Mouse (Mus musculus) right cerebral cortex, postnatal 10 days (tissue): ENCODE measurements around the gene Lrrfip2.

Experiments
- DNase-seq, 2 experiments: peaks; one replicate each; pipeline ENCODE4 v3.0.0; 2021; ENCODE audit warnings: low spot score in 2 of 2

Lrrfip2 gene

DNA sequence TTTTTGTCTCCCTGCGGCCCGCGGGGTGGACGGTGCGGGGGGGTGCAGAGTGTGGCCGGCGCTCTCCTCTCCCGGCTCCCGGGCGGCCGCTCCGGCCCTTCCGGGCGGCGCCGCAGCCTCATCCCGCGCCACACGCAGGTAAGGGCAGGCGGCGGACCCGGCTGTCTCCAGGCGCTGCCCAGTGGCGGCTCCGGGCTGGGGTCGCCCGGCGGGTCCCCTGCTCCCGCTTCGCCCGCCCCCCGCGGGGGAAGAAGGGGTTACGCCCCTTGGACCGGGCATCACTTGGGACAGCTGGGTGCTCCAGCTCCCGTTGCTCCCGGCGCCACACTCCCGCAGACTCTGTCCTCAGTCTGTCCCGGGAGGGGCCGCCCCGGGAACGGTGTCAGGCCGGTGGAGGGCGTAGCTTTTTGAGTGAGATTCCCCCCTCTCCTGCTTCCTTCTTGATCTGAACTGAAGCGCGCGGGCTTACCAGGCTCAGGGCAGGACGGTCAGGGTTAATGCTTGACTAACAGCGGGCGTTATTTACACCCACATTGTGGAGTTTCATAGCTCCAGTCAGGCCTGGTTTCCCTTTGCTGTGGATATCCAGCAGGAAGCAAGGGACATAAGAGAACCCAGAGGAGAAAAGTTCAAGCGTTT lies 979 bp downstream of the Lrrfip2 start:
- peak; percentile 43 to 45 for DNase-seq

DNA sequence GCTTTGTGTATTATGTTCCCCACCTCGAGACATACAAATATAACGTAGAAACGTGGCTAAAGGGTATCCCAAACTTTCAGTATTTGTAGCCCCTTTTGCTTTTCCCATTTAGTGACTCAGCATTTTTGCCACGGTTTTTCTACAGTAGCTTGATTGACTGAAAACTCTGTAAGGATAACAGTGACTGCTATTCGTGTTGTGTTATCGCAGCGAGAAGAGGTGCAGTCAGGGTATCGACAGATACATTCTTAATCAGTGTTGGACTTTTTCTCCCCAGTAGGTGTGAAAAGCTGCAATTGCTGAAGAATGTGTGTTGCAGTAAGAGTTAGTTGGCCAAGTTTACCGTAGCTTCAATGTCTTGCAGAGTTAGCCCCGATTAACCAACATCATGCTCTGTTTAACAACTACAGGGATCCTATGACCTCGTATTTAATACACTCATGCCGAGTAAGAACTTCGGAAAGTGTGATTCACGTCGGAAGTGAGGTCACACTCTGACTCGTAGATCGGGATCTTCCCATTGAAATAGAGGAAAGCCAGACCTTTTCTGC lies 1.6 kb downstream of the Lrrfip2 start:
- no peak for DNase-seq

DNA sequence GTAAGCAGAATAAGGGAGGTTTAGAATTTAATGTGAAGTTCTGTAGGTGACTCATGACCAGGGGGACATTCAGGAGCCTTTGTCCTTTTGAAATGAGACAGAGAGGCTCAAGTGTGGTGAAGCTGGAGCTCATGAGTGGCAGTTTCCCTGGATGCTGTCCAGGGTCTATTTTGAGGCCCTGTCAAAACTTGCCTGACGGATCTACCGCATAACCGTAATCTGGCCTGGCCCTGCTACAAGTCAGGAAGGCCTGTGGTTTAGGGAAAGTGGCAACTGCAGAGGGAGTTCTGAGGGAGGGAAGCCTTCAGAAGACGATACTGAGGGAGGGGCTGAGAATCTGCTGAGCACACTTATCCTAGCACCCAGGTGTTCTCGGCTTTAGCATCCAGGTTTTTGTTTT lies 5.1 kb downstream of the Lrrfip2 start:
- DNase-seq, result no peak

DNA sequence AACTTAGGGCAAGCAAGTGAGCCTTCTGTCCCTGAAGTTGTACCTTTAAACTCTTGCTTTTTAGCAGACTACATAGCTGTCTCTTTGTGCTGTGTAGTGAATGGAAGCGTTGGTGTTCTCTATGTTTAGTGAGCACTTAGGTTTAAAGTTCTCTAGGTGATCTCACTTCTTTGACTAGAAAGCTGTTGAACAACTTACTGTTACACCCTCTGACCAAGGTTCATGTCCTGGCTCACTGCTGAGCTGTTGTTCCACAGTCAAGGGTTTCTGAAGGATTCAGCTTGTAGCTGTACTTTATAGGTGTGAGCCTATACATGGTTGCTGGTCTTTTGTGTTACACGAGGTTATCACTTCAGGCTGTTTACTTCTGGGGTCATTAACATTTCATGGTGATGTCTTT lies 5.9 kb downstream of the Lrrfip2 start:
- no peak for DNase-seq

DNA sequence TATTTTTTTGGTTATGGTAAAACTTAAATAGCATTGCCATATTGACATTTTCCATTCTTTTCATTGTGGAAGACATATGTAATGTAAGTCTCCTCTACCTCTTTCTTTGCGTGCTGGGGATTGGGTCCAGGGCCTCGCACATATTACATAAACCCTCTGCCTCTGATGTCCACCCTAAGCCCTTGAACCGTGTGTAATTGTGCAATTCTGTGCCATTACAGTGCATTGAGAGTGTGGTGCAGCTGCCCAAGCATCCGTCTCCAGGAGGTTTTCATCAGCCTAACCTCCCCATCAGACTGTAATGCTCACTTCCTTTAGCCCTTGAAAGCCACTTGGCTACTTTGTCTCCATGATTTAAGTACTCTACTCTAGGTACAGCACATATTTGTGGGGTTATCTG lies 7.0 kb downstream of the Lrrfip2 start:
- DNase-seq, result no peak

DNA sequence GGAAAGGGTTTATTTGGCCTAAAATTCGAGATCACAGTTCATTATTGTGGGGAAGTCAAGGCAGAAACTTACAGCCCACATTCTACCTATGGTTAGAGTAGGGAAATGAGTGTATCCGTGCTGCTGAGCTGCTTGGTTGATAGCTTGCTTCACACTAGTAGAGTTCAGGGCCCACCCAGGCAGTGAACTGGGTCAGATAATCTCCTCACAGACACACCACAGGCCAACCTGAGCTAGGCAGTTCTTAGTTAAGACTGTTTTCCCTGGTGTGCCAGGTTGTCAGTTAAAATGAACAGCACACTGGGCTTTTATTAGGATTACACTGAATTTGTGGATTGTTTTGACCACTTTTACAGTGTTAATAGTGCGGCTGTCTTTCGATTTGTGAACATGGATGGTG lies 9.3 kb downstream of the Lrrfip2 start:
- DNase-seq, result no peak

DNA sequence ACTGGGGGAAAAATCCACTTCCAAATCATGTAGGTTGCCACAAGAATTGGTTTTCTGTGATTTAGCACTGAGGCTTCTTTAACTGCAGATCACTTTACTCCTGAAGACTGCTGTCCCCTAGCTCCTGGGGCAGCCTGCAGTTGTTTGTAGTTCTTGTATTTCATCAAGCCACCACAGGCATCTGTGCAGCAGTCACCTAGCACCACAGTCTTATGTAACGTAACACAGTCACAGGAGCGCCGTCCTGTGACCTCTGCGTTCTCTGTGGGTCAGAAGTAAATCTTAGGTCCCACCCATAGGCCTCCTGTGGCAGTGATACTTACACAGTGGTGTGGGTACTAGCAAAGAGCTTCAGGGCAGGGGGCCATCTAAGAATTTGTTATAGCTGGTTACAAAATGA lies 10.4 kb downstream of the Lrrfip2 start:
- DNase-seq, result no peak

DNA sequence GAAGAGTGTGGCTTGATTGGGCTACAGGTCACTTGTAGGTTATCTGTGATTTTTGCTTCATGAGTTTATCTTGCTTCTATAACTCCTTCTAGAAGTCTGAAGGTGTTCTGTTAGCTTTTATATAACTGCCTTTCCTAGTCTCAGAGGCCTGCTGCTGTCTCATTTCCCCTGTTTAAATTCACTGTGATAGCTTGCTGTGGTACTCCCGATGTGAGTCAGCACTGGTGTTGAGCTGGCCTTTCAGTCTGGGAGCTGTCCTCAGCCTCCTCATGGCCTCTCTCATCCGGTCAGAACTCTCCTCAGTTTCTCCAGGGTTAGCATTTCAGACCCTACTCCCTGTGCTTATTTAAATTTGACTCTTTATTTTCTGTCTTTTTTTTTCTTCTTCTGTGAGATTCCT lies 12.7 kb downstream of the Lrrfip2 start:
- DNase-seq, result no peak

DNA sequence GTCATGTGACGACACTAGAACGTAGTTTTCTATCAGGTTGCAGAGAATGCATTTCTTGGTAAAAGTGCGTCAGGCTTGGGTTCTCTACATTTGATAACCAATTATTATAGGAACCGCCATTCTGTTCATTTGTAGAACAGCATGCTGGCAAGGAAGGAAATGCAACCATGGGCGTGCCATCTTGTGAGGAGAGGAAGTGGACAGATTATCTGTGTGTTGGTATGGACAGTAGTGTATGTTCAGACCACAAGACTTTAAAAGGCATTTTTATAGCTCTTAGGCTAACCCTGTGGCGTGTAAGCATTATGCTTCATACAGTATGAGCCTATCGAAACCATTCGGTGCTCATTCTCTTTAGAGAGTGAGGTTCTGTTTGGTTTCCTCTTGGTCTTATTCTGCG lies 20.8 kb downstream of the Lrrfip2 start:
- DNase-seq, result no peak

DNA sequence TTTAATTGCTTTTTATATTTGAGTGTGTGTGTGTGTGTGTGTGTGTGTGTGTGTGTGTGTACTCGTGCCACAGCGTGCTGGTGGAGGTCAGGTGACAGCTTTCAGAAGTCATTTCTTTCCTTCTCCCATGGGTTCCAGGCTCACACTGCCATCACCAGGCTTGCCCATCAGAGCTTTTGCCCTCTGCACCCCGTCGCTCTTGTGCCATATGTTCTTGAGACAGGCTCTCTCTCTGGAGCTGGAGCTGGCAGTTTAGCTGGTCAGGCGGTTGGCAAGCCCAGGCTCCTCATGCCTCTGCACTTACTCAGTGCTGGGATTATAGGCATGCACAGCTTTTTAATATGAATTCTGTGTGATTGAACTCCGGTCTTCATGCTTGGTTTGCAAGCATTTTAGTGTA lies 25.3 kb downstream of the Lrrfip2 start:
- no peak for DNase-seq

DNA sequence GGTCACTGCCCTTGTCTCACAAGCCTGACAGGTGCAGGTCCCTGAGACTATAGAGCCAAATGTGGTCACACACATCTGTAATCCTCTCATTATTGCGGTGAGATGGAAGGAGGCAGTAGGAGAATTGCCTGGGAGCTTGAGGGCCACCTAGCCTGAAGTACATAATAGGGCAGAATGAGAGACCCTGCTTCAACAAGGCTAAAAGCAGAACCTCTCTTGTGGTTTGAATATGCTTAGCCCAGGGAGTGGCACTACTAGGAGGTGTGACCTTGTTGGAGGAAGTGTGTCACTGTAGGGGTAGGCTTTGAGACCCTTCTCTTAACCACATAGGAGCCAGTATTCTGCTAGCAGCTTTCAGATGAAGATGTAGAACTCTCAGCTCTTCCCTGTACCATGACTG lies 26.0 kb downstream of the Lrrfip2 start:
- no peak for DNase-seq

DNA sequence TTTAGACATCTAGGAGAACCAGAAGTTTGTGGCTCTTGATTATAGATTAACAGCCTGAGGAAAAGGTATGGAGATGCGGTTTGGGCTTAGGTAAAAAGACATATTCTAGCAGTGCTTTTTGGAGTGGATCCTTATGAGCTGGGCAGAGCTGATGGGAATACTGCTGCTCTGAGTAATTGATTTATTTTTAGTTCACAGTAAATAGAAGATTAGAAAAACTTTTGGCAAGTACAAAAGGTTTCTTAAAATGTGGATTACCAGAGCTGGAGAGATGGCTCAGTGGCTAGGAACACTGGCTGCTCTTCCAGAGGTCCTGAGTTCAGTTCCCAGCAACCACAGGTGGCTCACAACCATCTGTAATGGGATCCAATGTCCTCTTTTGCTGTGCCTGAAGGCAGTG lies 27.3 kb downstream of the Lrrfip2 start:
- DNase-seq, result no peak

DNA sequence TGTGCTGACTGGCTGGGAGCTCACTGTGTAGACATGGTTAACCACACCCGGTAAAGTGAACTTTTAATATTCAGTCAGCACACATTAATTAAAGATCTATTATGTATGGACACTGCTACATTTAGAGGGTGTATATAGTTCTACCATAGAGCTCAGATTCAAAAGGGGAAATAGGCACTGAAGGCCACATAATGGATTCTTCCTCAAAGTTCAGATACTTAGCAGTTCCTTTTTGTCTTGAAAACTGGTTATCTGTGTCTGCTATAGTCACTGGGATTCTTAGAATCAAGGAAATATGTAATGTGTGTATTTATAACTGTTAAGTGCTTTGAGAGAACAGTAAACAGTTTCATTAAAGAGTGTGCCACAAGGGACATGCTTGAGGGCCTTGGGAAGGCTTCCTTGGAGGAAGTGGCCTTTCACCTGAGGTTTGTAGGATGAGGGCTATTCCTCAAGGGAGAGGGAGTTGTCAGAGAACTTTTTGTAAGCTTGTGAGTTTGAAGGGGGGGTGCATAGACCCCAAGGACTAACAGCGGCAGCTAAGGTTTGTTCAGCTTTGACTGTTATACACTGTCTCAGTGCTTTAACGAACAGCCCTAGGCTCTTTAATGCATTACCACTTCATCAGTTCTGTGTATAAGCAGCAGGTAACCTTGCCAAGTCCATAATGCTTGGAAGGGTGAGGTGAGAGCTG lies 28.3 kb downstream of the Lrrfip2 start:
- no peak for DNase-seq

DNA sequence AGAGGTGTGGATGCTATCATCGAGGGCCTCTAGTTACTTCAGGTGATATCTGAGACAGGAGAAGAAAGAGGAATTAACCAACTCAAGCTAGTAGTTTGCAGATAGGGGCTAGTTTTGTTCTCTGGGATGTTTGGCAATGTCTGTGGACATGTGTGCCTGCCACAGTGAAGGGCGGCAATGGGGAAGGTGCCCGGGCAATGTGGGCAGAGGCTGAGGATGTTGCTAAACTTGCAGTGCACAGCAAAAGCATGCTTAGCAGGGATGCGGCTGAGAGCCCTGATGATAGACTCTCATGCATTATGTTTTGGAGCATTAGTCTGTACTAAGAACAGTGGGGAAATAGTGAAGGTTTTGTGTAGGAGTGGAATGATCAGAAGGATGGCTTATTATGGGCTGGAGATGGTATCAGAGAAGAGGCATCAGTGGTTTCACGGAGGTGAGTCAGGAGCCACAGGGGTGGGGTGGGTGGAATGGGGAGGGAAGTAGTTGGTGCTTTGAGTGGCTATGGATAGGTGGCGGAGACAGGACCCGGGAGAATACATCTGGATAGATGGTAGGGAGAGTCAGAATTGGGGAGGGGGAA lies 28.9 kb downstream of the Lrrfip2 start:
- no peak for DNase-seq

DNA sequence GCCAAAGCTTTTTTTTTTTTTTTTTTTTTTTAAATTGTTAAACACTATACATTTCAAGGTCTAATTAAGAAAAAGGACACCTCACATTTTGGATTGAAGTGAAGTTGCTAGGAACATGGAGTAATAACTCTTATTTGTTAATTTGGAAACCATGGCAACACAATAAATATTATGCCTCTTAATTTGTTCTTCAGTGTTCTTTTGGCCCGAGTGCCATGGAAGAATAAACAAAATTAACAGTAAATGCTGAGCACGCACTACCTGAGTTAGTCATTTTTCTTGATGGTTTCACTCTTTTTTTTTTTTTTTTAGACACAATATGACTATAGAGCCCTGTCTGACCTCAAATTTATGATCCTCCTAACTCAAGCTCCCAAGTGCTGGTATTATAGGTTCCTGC lies 30.6 kb downstream of the Lrrfip2 start:
- DNase-seq, result no peak

DNA sequence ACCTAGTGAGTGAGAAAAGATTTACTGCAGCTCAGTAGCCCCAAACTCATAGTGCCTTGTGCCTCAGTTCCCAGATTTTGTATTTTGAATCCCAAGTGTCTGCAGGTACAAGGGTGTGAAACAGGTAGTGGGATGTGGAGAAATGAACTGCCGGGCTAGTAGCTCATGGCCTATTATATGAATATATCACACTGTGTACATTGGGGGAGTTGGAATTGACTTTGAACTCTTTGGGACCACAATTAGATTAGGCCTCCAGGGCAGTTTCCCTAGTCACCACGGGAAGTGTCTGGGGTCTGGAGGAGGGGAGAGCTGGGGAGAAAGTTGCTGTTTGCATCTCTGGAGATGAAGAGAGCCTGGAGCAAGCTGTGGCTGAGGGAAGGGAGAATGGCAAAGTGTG lies 31.0 kb downstream of the Lrrfip2 start:
- no peak for DNase-seq

DNA sequence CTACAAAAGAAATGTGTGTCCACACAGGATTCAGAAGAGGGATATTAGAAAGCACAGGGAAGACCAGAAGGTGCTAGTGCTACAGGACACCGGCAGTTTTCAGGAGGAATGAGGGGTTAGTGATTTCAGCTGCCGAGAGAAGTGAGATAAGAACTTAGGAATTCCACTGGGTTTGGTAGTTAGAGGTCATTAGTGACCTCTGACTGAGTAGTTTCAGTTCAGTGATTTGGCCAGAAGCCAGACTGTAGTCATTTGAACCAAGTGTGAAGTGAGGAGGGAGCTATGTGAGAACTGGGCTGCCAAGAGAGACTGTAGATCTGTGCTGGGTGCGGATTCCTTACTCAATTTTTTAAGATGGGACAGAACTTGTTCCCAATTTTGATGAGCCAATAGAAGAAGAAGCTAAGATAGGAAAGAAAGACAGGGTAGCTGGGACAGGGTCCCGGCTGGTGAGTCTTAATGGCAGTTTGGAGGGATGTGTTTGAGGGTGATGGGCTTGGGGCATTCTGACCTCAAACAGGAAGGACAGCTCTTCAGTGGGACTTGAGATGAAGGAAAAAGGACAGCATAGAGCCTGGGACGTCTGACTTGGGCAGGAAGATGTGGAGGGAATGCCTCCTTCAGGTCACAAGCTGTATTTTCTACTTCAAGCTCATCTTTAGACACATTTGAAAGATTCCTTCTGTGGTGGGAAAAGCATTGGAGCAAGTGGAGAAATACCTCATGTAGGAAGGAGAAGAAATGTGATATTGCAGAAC lies 32.0 kb downstream of the Lrrfip2 start:
- no peak for DNase-seq

DNA sequence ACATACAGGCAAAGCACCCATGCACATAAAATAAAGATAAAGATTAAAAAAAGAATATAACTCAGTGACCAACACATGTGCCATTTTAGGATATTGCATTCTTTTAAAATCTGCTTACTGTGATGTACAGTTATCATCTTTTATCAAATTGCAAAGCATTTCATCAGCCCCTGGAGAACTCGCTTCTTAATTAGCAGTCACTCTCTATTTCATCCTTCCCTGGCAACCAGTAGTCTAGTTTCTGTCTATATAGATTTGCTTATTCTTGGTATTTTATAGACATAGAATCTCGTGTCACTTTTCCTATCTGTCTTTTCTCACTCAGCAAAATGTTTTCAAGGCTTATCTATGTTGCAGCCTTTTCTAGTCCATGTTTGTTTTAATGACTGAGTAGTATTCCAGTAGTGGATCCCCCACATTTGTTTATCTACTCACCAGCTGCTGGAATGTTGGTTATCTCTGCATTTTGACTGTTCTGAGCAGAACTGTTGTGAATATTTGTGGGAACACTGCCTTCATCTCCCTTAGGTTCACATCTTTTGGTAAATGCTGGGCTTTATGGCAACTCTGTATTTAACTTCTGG lies 35.0 kb downstream of the Lrrfip2 start:
- DNase-seq, result no peak

DNA sequence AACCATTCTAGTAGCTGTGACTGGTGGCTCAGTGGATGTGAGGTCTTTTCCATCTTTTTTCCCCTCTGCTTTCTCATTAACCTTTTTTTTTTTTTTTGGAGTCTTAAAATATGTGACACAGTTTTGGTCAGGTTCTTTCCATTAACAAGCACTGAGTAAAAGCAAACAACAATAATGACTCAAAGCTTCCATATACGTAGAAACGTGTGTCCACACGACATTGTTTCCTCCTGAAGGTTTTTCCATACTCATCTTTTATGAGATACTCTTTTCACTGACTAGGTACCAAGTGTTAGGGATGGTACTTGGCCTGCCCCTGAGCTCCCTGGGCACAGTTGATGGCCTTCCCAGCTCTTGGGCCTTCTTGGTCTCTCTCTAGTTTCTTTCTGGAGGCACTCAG lies 35.6 kb downstream of the Lrrfip2 start:
- no peak for DNase-seq

DNA sequence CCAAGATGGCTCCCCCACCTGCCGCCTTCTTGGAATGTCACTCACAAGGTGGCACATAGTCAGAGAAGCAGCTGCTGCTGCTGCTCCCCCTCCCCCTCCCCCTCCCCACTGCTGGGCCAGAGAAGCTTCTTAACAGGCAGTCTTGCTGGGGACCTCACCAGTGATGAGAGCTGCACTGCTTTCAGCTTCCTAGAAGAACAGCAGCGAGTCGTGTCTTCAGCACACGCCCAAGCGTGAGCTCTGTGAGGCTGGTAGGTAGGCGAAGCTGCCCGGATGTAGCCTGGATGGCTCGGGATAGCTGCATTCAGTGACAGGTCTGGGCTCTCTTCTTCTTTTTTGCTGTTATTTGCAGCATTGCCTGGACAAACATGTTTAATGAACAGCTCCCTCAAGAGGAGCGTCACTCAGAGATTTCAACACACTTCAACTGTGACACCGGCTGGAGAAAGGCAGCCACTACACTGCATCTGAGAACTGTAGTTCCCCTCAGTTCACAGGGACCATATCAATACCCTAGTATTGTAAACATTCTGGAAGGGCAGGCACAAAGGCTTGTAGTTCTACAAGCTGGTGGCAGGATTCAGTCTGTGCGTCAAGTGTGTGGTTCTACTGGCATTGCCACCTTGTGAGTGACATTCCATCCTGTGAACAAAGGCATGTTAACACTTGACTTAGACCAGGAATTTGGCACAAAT lies 38.5 kb downstream of the Lrrfip2 start:
- no peak for DNase-seq

DNA sequence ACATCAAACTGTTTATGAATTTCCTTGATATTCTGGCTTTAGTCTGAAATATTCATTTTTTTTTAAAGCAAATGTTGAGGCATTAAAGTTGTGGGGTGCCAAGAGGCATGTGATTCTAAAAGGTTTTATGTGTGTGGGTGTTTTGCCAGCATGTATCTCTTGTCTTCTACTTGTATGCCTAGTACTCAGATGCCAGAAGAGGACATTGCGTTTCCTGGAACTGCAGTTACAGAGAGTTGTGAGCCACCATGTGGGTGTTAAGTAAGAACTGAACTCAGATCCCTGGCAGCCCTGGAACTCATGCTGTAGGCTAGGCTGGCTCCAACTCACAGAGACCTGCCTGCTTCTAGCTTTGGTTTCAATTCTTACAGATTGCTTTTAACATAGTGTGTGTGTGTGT lies 42.2 kb downstream of the Lrrfip2 start:
- no peak for DNase-seq
